Mouse (Mus musculus): ENCODE data around the gene Gss. TPM values are rescaled to one million over a fixed set of nuclear protein-coding genes. Genes with fewer than 3 reads are reported as not detected.

Gene Gss
- polyA plus RNA-seq, 1 experiment from 2014 or later = 14.9 TPM

GRCm38 (mm10) chr2:155588136-155588535 is 4.5 kb downstream of the Gss start:
- Histone ChIP-seq H3K4me2 (ENCODE audit: low read depth, low read length) (no peak overlapping the region), H3K9ac (replicated peaks; ENCODE audit: low read depth, low read length) (no peak overlapping the region), H3K4me1 (ENCODE audit: control insufficient read depth, insufficient read depth, low read length) (peaks cover 4% of the 10 kb centered on the region; the same call in 1 of the 2 replicates), H3K36me3 (ENCODE audit: control insufficient read depth, insufficient read depth, low read length) (no peaks in the 10 kb centered on the region), H3K27ac (ENCODE audit: low read depth, low read length) (no peak overlapping the region), H3K9me3 (ENCODE audit: control insufficient read depth, low read length) (no peaks in the 10 kb centered on the region), H3K27me3 (ENCODE audit: control insufficient read depth, insufficient read depth, low read length) (no peaks in the 10 kb centered on the region), H3K4me3 (ENCODE audit: low read depth, low read length) (no peak overlapping the region)
- ATAC-seq (ENCODE audit: low read depth) = no peak
- WGBS = 77% methylated on average over 3 of the region's 3 CpGs

- H3K4me3 ChIP-seq (ENCODE audit: low read depth, low read length) = no peak overlapping the region
- ATAC-seq (ENCODE audit: low read depth) = no peak
- H3K36me3 ChIP-seq (ENCODE audit: control insufficient read depth, insufficient read depth, low read length) = no peaks in the 10 kb centered on the region; the same call in 1 of the 2 replicates
- no peak overlapping the region for H3K9ac ChIP-seq (replicated peaks; ENCODE audit: low read depth, low read length)
- no peaks in the 10 kb centered on the region for H3K27me3 ChIP-seq (ENCODE audit: control insufficient read depth, insufficient read depth, low read length)
- no peak overlapping the region for H3K4me2 ChIP-seq (ENCODE audit: low read depth, low read length)
- no peaks in the 10 kb centered on the region for H3K4me1 ChIP-seq (ENCODE audit: control insufficient read depth, insufficient read depth, low read length)
- H3K27ac ChIP-seq (ENCODE audit: low read depth, low read length) = no peak overlapping the region
- 70% methylated on average over 10 of the region's 10 CpGs for WGBS
- H3K9me3 ChIP-seq (ENCODE audit: control insufficient read depth, low read length) = no peaks in the 10 kb centered on the region
Measured at GRCm38 (mm10) chr2:155585486-155585885, 7.1 kb downstream of the Gss start.

DNA sequence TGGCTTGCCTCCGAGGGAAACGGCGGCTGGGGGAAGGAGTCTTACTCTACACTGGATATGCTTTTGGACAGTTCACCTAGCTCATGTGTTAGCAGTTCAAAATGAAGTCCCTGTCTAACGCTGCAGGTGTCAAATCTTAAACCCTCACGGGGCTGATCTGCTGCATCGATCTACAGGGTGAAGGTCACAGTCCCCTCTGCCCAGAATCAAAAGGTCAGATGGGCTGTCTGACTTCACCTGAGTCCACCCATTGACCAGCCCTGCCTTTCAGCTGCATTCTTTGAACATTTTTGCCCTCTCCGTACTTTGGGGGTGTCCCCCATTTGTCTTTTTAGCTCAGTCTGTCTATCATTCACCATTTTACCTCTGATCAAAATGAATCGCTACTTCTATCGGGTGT is 7.5 kb downstream of the Gss start:
- ATAC-seq (ENCODE audit: low read depth) = no peak
- no peaks in the 10 kb centered on the region for H3K4me1 ChIP-seq (ENCODE audit: control insufficient read depth, insufficient read depth, low read length)
- no peak overlapping the region for H3K4me3 ChIP-seq (ENCODE audit: low read depth, low read length)
- no peaks in the 10 kb centered on the region; the same call in 1 of the 2 replicates for H3K36me3 ChIP-seq (ENCODE audit: control insufficient read depth, insufficient read depth, low read length)
- 86% methylated on average over 9 of the region's 9 CpGs for WGBS
- H3K27ac ChIP-seq (ENCODE audit: low read depth, low read length) = no peak overlapping the region
- H3K4me2 ChIP-seq (ENCODE audit: low read depth, low read length) = no peak overlapping the region
- H3K27me3 ChIP-seq (ENCODE audit: control insufficient read depth, insufficient read depth, low read length) = no peaks in the 10 kb centered on the region
- no peak overlapping the region for H3K9ac ChIP-seq (replicated peaks; ENCODE audit: low read depth, low read length)
- H3K9me3 ChIP-seq (ENCODE audit: control insufficient read depth, low read length) = no peaks in the 10 kb centered on the region

GRCm38 (mm10) chr2:155583927-155584530 is 8.6 kb downstream of the Gss start:
- no peak for ATAC-seq (ENCODE audit: low read depth)
- H3K27ac ChIP-seq (ENCODE audit: low read depth, low read length) = no peak overlapping the region
- H3K9ac ChIP-seq (replicated peaks; ENCODE audit: low read depth, low read length) = no peak overlapping the region
- H3K27me3 ChIP-seq (ENCODE audit: control insufficient read depth, insufficient read depth, low read length) = no peaks in the 10 kb centered on the region
- no peaks in the 10 kb centered on the region for H3K4me1 ChIP-seq (ENCODE audit: control insufficient read depth, insufficient read depth, low read length)
- 40% methylated on average over 5 of the region's 5 CpGs for WGBS
- no peak overlapping the region for H3K4me3 ChIP-seq (ENCODE audit: low read depth, low read length)
- H3K9me3 ChIP-seq (ENCODE audit: control insufficient read depth, low read length) = no peaks in the 10 kb centered on the region
- no peak overlapping the region for H3K4me2 ChIP-seq (ENCODE audit: low read depth, low read length)
- H3K36me3 ChIP-seq (ENCODE audit: control insufficient read depth, insufficient read depth, low read length) = no peaks in the 10 kb centered on the region; the same call in 1 of the 2 replicates

GRCm38 (mm10) chr2:155582996-155583395 is 9.6 kb downstream of the Gss start:
- H3K36me3 ChIP-seq (ENCODE audit: control insufficient read depth, insufficient read depth, low read length) = no peaks in the 10 kb centered on the region; the same call in 1 of the 2 replicates
- no peak for ATAC-seq (ENCODE audit: low read depth)
- H3K4me1 ChIP-seq (ENCODE audit: control insufficient read depth, insufficient read depth, low read length) = no peaks in the 10 kb centered on the region
- no peaks in the 10 kb centered on the region for H3K9me3 ChIP-seq (ENCODE audit: control insufficient read depth, low read length)
- no peak overlapping the region for H3K9ac ChIP-seq (replicated peaks; ENCODE audit: low read depth, low read length)
- H3K4me2 ChIP-seq (ENCODE audit: low read depth, low read length) = no peak overlapping the region
- H3K27me3 ChIP-seq (ENCODE audit: control insufficient read depth, insufficient read depth, low read length) = no peaks in the 10 kb centered on the region
- no peak overlapping the region for H3K4me3 ChIP-seq (ENCODE audit: low read depth, low read length)
- no peak overlapping the region for H3K27ac ChIP-seq (ENCODE audit: low read depth, low read length)
- WGBS = 85% methylated on average over 5 of the region's 5 CpGs

GRCm38 (mm10) chr2:155582384-155582995 is 10.1 kb downstream of the Gss start:
- Histone ChIP-seq H3K4me2 (ENCODE audit: low read depth, low read length) (no peak overlapping the region), H3K27ac (ENCODE audit: low read depth, low read length) (no peak overlapping the region)
- WGBS = 79% methylated on average over 4 of the region's 4 CpGs

GRCm38 (mm10) chr2:155580331-155580730 is 12.3 kb downstream of the Gss start:
- H3K4me2 ChIP-seq (ENCODE audit: low read depth, low read length) = no peak overlapping the region
- 88% methylated on average over 3 of the region's 3 CpGs for WGBS
- no peaks in the 10 kb centered on the region; the same call in 1 of the 2 replicates for H3K36me3 ChIP-seq (ENCODE audit: control insufficient read depth, insufficient read depth, low read length)
- ATAC-seq (ENCODE audit: low read depth) = no peak
- no peaks in the 10 kb centered on the region for H3K27me3 ChIP-seq (ENCODE audit: control insufficient read depth, insufficient read depth, low read length)
- no peaks in the 10 kb centered on the region for H3K4me1 ChIP-seq (ENCODE audit: control insufficient read depth, insufficient read depth, low read length)
- H3K9ac ChIP-seq (replicated peaks; ENCODE audit: low read depth, low read length) = no peak overlapping the region
- no peak overlapping the region for H3K27ac ChIP-seq (ENCODE audit: low read depth, low read length)
- H3K9me3 ChIP-seq (ENCODE audit: control insufficient read depth, low read length) = no peaks in the 10 kb centered on the region
- no peak overlapping the region for H3K4me3 ChIP-seq (ENCODE audit: low read depth, low read length)

More at GRCm38 (mm10) chr2:155582384-155582995, 10.1 kb downstream of the Gss start:
- ATAC-seq (ENCODE audit: low read depth) = no peak
- H3K4me3 ChIP-seq (ENCODE audit: low read depth, low read length) = no peak overlapping the region
- no peaks in the 10 kb centered on the region for H3K27me3 ChIP-seq (ENCODE audit: control insufficient read depth, insufficient read depth, low read length)
- no peaks in the 10 kb centered on the region for H3K4me1 ChIP-seq (ENCODE audit: control insufficient read depth, insufficient read depth, low read length)
- no peaks in the 10 kb centered on the region for H3K9me3 ChIP-seq (ENCODE audit: control insufficient read depth, low read length)
- H3K36me3 ChIP-seq (ENCODE audit: control insufficient read depth, insufficient read depth, low read length) = no peaks in the 10 kb centered on the region; the same call in 1 of the 2 replicates
- no peak overlapping the region for H3K9ac ChIP-seq (replicated peaks; ENCODE audit: low read depth, low read length)

DNA sequence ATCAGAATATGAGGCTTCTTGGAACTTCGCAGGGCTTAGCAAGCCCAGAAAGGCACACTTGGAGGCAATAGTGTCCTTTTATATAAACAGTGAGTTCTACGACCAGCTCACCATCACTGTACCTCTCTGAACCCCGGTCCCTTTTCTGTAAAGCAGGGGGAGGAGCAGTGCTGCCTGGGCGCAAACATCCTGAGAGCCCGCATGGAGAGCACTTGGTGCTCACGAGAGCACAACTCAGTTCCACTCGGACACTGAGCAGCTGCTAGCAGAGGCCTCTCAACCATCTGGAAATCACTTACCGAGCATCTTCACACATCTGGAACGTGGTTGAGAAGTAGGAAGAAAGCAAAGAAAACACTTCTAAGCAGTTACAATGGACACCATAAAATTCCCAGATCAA is 16.0 kb downstream of the Gss start:
- H3K27me3 ChIP-seq (ENCODE audit: control insufficient read depth, insufficient read depth, low read length) = no peaks in the 10 kb centered on the region
- no peak for ATAC-seq (ENCODE audit: low read depth)
- WGBS = 76% methylated on average over 9 of the region's 9 CpGs

DNA sequence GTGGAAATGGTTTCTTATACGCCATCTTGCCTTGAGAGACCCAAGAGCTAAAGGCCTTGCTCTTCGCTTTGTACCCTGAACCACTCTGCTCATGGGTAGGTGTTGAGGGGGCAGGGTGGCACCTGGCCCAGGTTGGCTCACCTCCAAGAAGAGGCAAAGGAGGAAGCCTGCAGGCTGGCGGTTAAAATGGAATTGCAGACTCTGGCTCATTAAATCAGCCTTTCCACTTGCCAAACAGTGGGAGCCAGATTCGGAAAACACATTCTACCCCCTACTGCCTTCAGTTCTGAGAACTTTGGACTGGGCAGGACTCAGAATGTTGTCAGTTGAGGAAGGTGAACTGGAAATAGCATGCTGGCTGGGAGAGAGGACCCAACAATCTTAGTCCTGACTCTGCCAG is 17.9 kb downstream of the Gss start:
- WGBS = 87% methylated on average over 4 of the region's 4 CpGs
- no peak overlapping the region for H3K9ac ChIP-seq (replicated peaks; ENCODE audit: low read depth, low read length)

More for the DNA sequence above, 16.0 kb downstream of the Gss start:
- Histone ChIP-seq H3K9me3 (ENCODE audit: control insufficient read depth, low read length) (no peaks in the 10 kb centered on the region), H3K36me3 (ENCODE audit: control insufficient read depth, insufficient read depth, low read length) (no peaks in the 10 kb centered on the region; the same call in 1 of the 2 replicates), H3K4me3 (ENCODE audit: low read depth, low read length) (no peak overlapping the region), H3K9ac (replicated peaks; ENCODE audit: low read depth, low read length) (no peak overlapping the region), H3K27ac (ENCODE audit: low read depth, low read length) (no peak overlapping the region), H3K4me2 (ENCODE audit: low read depth, low read length) (no peak overlapping the region), H3K4me1 (ENCODE audit: control insufficient read depth, insufficient read depth, low read length) (no peaks in the 10 kb centered on the region)

More for the DNA sequence above, 17.9 kb downstream of the Gss start:
- Histone ChIP-seq H3K4me3 (ENCODE audit: low read depth, low read length) (no peak overlapping the region), H3K4me2 (ENCODE audit: low read depth, low read length) (no peak overlapping the region), H3K27me3 (ENCODE audit: control insufficient read depth, insufficient read depth, low read length) (no peaks in the 10 kb centered on the region), H3K9me3 (ENCODE audit: control insufficient read depth, low read length) (no peaks in the 10 kb centered on the region), H3K27ac (ENCODE audit: low read depth, low read length) (no peak overlapping the region), H3K36me3 (ENCODE audit: control insufficient read depth, insufficient read depth, low read length) (no peaks in the 10 kb centered on the region), H3K4me1 (ENCODE audit: control insufficient read depth, insufficient read depth, low read length) (no peaks in the 10 kb centered on the region)
- ATAC-seq (ENCODE audit: low read depth) = no peak
